Mouse (Mus musculus) E14TG2a.4 (cell line): ENCODE data around the gene Slc1a1.

Experiments used
- H3K27me3 ChIP-seq: 2 replicates; pipeline ENCODE4 v1.6.1; 2014; ENCODE audit warnings: low read length, control low read depth; ENCODE audit not compliant: insufficient read depth
- H3K36me3 ChIP-seq: 2 replicates; pipeline ENCODE4 v1.6.1; 2014; ENCODE audit warnings: low read length, control low read depth; ENCODE audit not compliant: insufficient read depth
- H3K4me1 ChIP-seq: replicated peaks from 2 replicates; pipeline ENCODE4 v1.6.1; 2014; ENCODE audit warnings: low read depth, low read length, control low read depth
- H3K4me3 ChIP-seq: replicated peaks from 2 replicates; pipeline ENCODE4 v1.5.1; 2014; ENCODE audit warnings: mild to moderate bottlenecking, low read length
- H3K9me3 ChIP-seq: 2 replicates; pipeline ENCODE4 v1.6.1; 2014; ENCODE audit warnings: low read length, control low read depth
- CTCF ChIP-seq: conservative IDR thresholded peaks from 2 replicates; pipeline ENCODE4 v1.5.1; 2014; ENCODE audit warnings: low read length
- NANOG ChIP-seq: IDR thresholded peaks from 2 replicates; pipeline ENCODE4 v1.6.1; 2014; ENCODE audit warnings: borderline replicate concordance, low read length, mixed read lengths
- POU5F1 ChIP-seq: IDR thresholded peaks from 2 replicates; pipeline ENCODE4 v1.6.1; 2014; ENCODE audit warnings: low read length, borderline replicate concordance

Slc1a1 gene

GRCm38 (mm10) chr19:28915602-28916250 lies 80.9 kb downstream of the Slc1a1 start:
- no peak for TF ChIP-seq CTCF
- no peak for TF ChIP-seq NANOG
- TF ChIP-seq POU5F1 = no peak
- Histone ChIP-seq H3K36me3 (no peaks in the 10 kb centered on the region), H3K27me3 (no peaks in the 10 kb centered on the region), H3K4me3 (no peak overlapping the region), H3K9me3 (no peaks in the 10 kb centered on the region), H3K4me1 (no peaks in the 10 kb centered on the region)

- no peaks in the 10 kb centered on the region for H3K9me3 ChIP-seq
- H3K4me3 ChIP-seq = no peak overlapping the region
- no peaks in the 10 kb centered on the region for H3K27me3 ChIP-seq
- no peak for TF ChIP-seq NANOG
- no peak for TF ChIP-seq POU5F1
- no peak for TF ChIP-seq CTCF
- H3K36me3 ChIP-seq = no peaks in the 10 kb centered on the region
- H3K4me1 ChIP-seq = no peaks in the 10 kb centered on the region
Measured at GRCm38 (mm10) chr19:28916492-28916891, 81.6 kb downstream of the Slc1a1 start.

- H3K4me3 ChIP-seq = no peak overlapping the region
- TF ChIP-seq NANOG = no peak
- TF ChIP-seq CTCF = no peak
- H3K27me3 ChIP-seq = no peaks in the 10 kb centered on the region
- H3K4me1 ChIP-seq = no peaks in the 10 kb centered on the region
- no peaks in the 10 kb centered on the region for H3K9me3 ChIP-seq
- no peaks in the 10 kb centered on the region for H3K36me3 ChIP-seq
Measured at GRCm38 (mm10) chr19:28917839-28918238, 83.0 kb downstream of the Slc1a1 start.

GRCm38 (mm10) chr19:28926366-28926765 lies 91.5 kb downstream of the Slc1a1 start:
- no peak for TF ChIP-seq CTCF
- TF ChIP-seq POU5F1 = no peak
- no peak for TF ChIP-seq NANOG
- no peaks in the 10 kb centered on the region for H3K9me3 ChIP-seq
- H3K4me3 ChIP-seq = no peak overlapping the region
- no peaks in the 10 kb centered on the region for H3K36me3 ChIP-seq
- no peaks in the 10 kb centered on the region for H3K27me3 ChIP-seq
- no peaks in the 10 kb centered on the region for H3K4me1 ChIP-seq

- H3K27me3 ChIP-seq = no peaks in the 10 kb centered on the region
- no peak for TF ChIP-seq CTCF
- TF ChIP-seq NANOG = no peak
- TF ChIP-seq POU5F1 = no peak
- no peaks in the 10 kb centered on the region for H3K4me1 ChIP-seq
- H3K4me3 ChIP-seq = no peak overlapping the region
- H3K36me3 ChIP-seq = no peaks in the 10 kb centered on the region
- H3K9me3 ChIP-seq = no peaks in the 10 kb centered on the region
Measured at GRCm38 (mm10) chr19:28927396-28927795, 92.5 kb downstream of the Slc1a1 start.

- H3K9me3 ChIP-seq = no peaks in the 10 kb centered on the region
- H3K36me3 ChIP-seq = no peaks in the 10 kb centered on the region
- H3K4me1 ChIP-seq = no peaks in the 10 kb centered on the region
- no peak overlapping the region for H3K4me3 ChIP-seq
- TF ChIP-seq CTCF = no peak
- no peak for TF ChIP-seq POU5F1
- TF ChIP-seq NANOG = no peak
- no peaks in the 10 kb centered on the region for H3K27me3 ChIP-seq
Measured at GRCm38 (mm10) chr19:28929034-28929433, 94.2 kb downstream of the Slc1a1 start.

GRCm38 (mm10) chr19:28934897-28935296 lies 100.0 kb downstream of the Slc1a1 start:
- Histone ChIP-seq H3K4me3 (no peak overlapping the region), H3K27me3 (no peaks in the 10 kb centered on the region), H3K9me3 (no peaks in the 10 kb centered on the region), H3K4me1 (no peaks in the 10 kb centered on the region), H3K36me3 (no peaks in the 10 kb centered on the region)
- no peak for TF ChIP-seq NANOG
- no peak for TF ChIP-seq CTCF
- TF ChIP-seq POU5F1 = no peak

- Histone ChIP-seq H3K4me3 (no peak overlapping the region), H3K9me3 (no peaks in the 10 kb centered on the region), H3K36me3 (no peaks in the 10 kb centered on the region), H3K27me3 (no peaks in the 10 kb centered on the region), H3K4me1 (no peaks in the 10 kb centered on the region)
- TF ChIP-seq POU5F1 (no peak), NANOG (no peak), CTCF (no peak)
Measured at GRCm38 (mm10) chr19:28940135-28940874, 105.5 kb downstream of the Slc1a1 start.
